Mouse (Mus musculus) MEL (cell line): Measurements from ENCODE around the gene Whrn. TPM values are rescaled to one million over a fixed set of nuclear protein-coding genes. Genes with fewer than 3 reads are reported as not detected.

Experiments
- DNase-seq: peaks from one replicate; pipeline ENCODE4 v3.0.0; 2011; ENCODE audit warnings: low read depth, low spot score
- H3K27ac ChIP-seq: 2 replicates; pipeline ENCODE4 v1.5.1; 2012; ENCODE audit warnings: low read depth, mild to moderate bottlenecking, control low read depth, low read length, moderate library complexity; ENCODE audit not compliant: control insufficient read depth
- H3K27me3 ChIP-seq, 2 experiments: fragments of 150-350 bp in 1 of 2; sonication (generic) in 1 of 2; 2 replicates each; pipeline ENCODE4 v1.6.1; 2012; ENCODE audit warnings: low read length in 2 of 2, mild to moderate bottlenecking in 2 of 2, improper control_type of control experiment in 1 of 2, moderate library complexity in 1 of 2; ENCODE audit not compliant: insufficient read depth in 2 of 2, control insufficient read depth in 1 of 2
- H3K36me3 ChIP-seq, 2 experiments: 2 replicates each; pipeline ENCODE4 v1.6.1; 2012 to 2014; ENCODE audit warnings: low read length in 2 of 2, improper control_type of control experiment in 1 of 2, inconsistent platforms in 1 of 2, mild to moderate bottlenecking in 1 of 2; ENCODE audit not compliant: insufficient read depth in 2 of 2, control insufficient read depth in 1 of 2
- H3K4me1 ChIP-seq, 2 experiments: fragments of 150-350 bp in 1 of 2; sonication (generic) in 1 of 2; 2 replicates each; pipeline ENCODE4 v1.6.1; 2012; ENCODE audit warnings: low read length in 2 of 2, improper control_type of control experiment in 1 of 2, mild to moderate bottlenecking in 1 of 2; ENCODE audit not compliant: insufficient read depth in 2 of 2, control insufficient read depth in 1 of 2
- H3K4me3 ChIP-seq, 2 experiments: fragments of 150-350 bp in 1 of 2; sonication (generic) in 1 of 2; 2 replicates each; pipeline ENCODE4 v1.5.1; 2012; ENCODE audit warnings: low read depth in 2 of 2, low read length in 2 of 2, mild to moderate bottlenecking in 2 of 2, moderate library complexity in 2 of 2, control low read depth in 1 of 2, improper control_type of control experiment in 1 of 2; ENCODE audit not compliant: control insufficient read depth in 1 of 2, insufficient read depth in 1 of 2
- H3K79me2 ChIP-seq: 2 replicates; pipeline ENCODE4 v1.6.1; 2012; ENCODE audit warnings: mild to moderate bottlenecking, low read length, moderate library complexity; ENCODE audit not compliant: control insufficient read depth, poor library complexity, insufficient read depth
- H3K9ac ChIP-seq: 2 replicates; pipeline ENCODE4 v1.6.1; 2012; ENCODE audit warnings: low read depth, mild to moderate bottlenecking, control low read depth, low read length, moderate library complexity; ENCODE audit not compliant: control insufficient read depth, poor library complexity, severe bottlenecking
- H3K9me3 ChIP-seq: fragments of 150-350 bp; sonication (generic); replicated peaks from 2 replicates; pipeline ENCODE4 v1.6.1; 2012; ENCODE audit warnings: mild to moderate bottlenecking, low read length, improper control_type of control experiment, moderate library complexity; ENCODE audit not compliant: insufficient read depth
- CHD2 ChIP-seq: IDR thresholded peaks from 2 replicates; pipeline ENCODE4 v1.6.1; 2011; ENCODE audit warnings: low read length, improper control_type of control experiment
- CTCF ChIP-seq, 3 experiments: IDR thresholded peaks in 2 of 3; conservative IDR thresholded peaks in 1 of 3; 2 replicates each; pipeline ENCODE4 v1.5.1; 2011 to 2012; ENCODE audit warnings: low read length in 3 of 3, low read depth in 2 of 3, mild to moderate bottlenecking in 2 of 3, improper control_type of control experiment in 1 of 3, inconsistent platforms in 1 of 3, mixed read lengths in 1 of 3, moderate library complexity in 1 of 3; ENCODE audit not compliant: control insufficient read depth in 1 of 3, insufficient read depth in 1 of 3, poor library complexity in 1 of 3, severe bottlenecking in 1 of 3
- ELF1 ChIP-seq: IDR thresholded peaks from 2 replicates; pipeline ENCODE4 v1.6.1; 2014; ENCODE audit warnings: low read depth, mild to moderate bottlenecking, inconsistent platforms, low read length, improper control_type of control experiment, moderate library complexity
- EP300 ChIP-seq, 2 experiments: IDR thresholded peaks; 2 replicates each; pipeline ENCODE4 v1.6.1; 2011; ENCODE audit warnings: improper control_type of control experiment in 2 of 2, low read length in 2 of 2, low read depth in 1 of 2, mild to moderate bottlenecking in 1 of 2
- ETS1 ChIP-seq: IDR thresholded peaks from 2 replicates; pipeline ENCODE4 v1.6.1; 2012; ENCODE audit warnings: low read depth, mild to moderate bottlenecking, inconsistent platforms, low read length, improper control_type of control experiment, moderate library complexity
- GABPA ChIP-seq: IDR thresholded peaks from 2 replicates; pipeline ENCODE4 v1.6.1; 2012; ENCODE audit warnings: low read depth, mild to moderate bottlenecking, inconsistent platforms, low read length, improper control_type of control experiment, moderate library complexity
- GATA1 ChIP-seq: IDR thresholded peaks from 2 replicates; pipeline ENCODE4 v1.6.1; 2011; ENCODE audit warnings: low read depth, low read length, improper control_type of control experiment
- KAT2A ChIP-seq: conservative IDR thresholded peaks from 2 replicates; pipeline ENCODE4 v1.6.1; 2012; ENCODE audit warnings: low read depth, low read length, improper control_type of control experiment, inconsistent platforms
- MAFK ChIP-seq: IDR thresholded peaks from 2 replicates; pipeline ENCODE4 v1.6.1; 2011; ENCODE audit warnings: low read depth, mild to moderate bottlenecking, low read length, improper control_type of control experiment, borderline replicate concordance
- MAX ChIP-seq: IDR thresholded peaks from 2 replicates; pipeline ENCODE4 v1.6.1; 2011; ENCODE audit warnings: low read length, improper control_type of control experiment
- MAZ ChIP-seq: IDR thresholded peaks from 2 replicates; pipeline ENCODE4 v1.6.1; 2012; ENCODE audit warnings: low read depth, mild to moderate bottlenecking, inconsistent platforms, low read length, improper control_type of control experiment
- MXI1 ChIP-seq: IDR thresholded peaks from 2 replicates; pipeline ENCODE4 v1.6.1; 2011; ENCODE audit warnings: mild to moderate bottlenecking, low read depth, low read length, improper control_type of control experiment
- MYB ChIP-seq: IDR thresholded peaks from 2 replicates; pipeline ENCODE4 v1.6.1; 2011; ENCODE audit warnings: mild to moderate bottlenecking, low read depth, low read length, improper control_type of control experiment
- MYC ChIP-seq: IDR thresholded peaks from 2 replicates; pipeline ENCODE4 v1.6.1; 2011; ENCODE audit warnings: low read depth, mild to moderate bottlenecking, low read length, improper control_type of control experiment, moderate library complexity
- NELFE ChIP-seq: IDR thresholded peaks from 2 replicates; pipeline ENCODE4 v1.6.1; 2011; ENCODE audit warnings: low read depth, low read length, improper control_type of control experiment
- NRF1 ChIP-seq: IDR thresholded peaks from 2 replicates; pipeline ENCODE4 v1.6.1; 2014; ENCODE audit warnings: low read depth, mild to moderate bottlenecking, inconsistent platforms, low read length, improper control_type of control experiment, moderate library complexity; ENCODE audit not compliant: poor library complexity, insufficient read depth, severe bottlenecking
- POLR2AphosphoS5 ChIP-seq: IDR thresholded peaks from 2 replicates; pipeline ENCODE4 v1.6.1; 2012; ENCODE audit warnings: low read depth, borderline replicate concordance, mild to moderate bottlenecking, inconsistent platforms, low read length, moderate library complexity, mixed read lengths
- RAD21 ChIP-seq: IDR thresholded peaks from 2 replicates; pipeline ENCODE4 v1.6.1; 2011; ENCODE audit warnings: mild to moderate bottlenecking, low read depth, low read length, improper control_type of control experiment
- SIN3A ChIP-seq: IDR thresholded peaks from 2 replicates; pipeline ENCODE4 v1.6.1; 2012; ENCODE audit warnings: low read length, improper control_type of control experiment, inconsistent platforms
- SMC3 ChIP-seq: IDR thresholded peaks from 2 replicates; pipeline ENCODE4 v1.6.1; 2011; ENCODE audit warnings: low read depth, low read length, improper control_type of control experiment
- TAL1 ChIP-seq: IDR thresholded peaks from 2 replicates; pipeline ENCODE4 v1.6.1; 2012; ENCODE audit warnings: mild to moderate bottlenecking, inconsistent platforms, low read length, moderate library complexity, mixed read lengths
- TBP ChIP-seq: IDR thresholded peaks from 2 replicates; pipeline ENCODE4 v1.8.0; 2011; ENCODE audit warnings: low read depth, low read length, improper control_type of control experiment
- UBTF ChIP-seq: IDR thresholded peaks from 2 replicates; pipeline ENCODE4 v1.6.1; 2012; ENCODE audit warnings: low read depth, mild to moderate bottlenecking, inconsistent platforms, low read length, improper control_type of control experiment, moderate library complexity, borderline replicate concordance; ENCODE audit not compliant: insufficient read depth
- ZMIZ1 ChIP-seq: IDR thresholded peaks from 2 replicates; pipeline ENCODE4 v1.6.1; 2012; ENCODE audit warnings: low read depth, mild to moderate bottlenecking, inconsistent platforms, low read length, improper control_type of control experiment, moderate library complexity
- ZNF384 ChIP-seq: IDR thresholded peaks from 2 replicates; pipeline ENCODE4 v1.6.1; 2012; ENCODE audit warnings: low read depth, mild to moderate bottlenecking, inconsistent platforms, low read length, improper control_type of control experiment
- polyA plus RNA-seq, 2 experiments: library from polyadenylated mRNA; stranded (reverse) in 1 of 2; unstranded in 1 of 2; fragments of >175 nt in 1 of 2; fragments of >200 nt in 1 of 2; gene quantifications; 2 replicates each; pipeline versions ENCODE4 v1.2.1 to v1.2.4; 2012; ENCODE audit warnings: low replicate concordance in 2 of 2, low read depth in 1 of 2; ENCODE audit not compliant: insufficient read length in 2 of 2, insufficient read depth in 1 of 2, missing spikeins in 1 of 2
- total RNA-seq: library from RNA; depleted of rRNA; stranded (reverse); fragments of 300-350 nt; gene quantifications from 2 replicates; pipeline ENCODE4 v1.2.3, GENCODE M21; 2012

Gene Whrn
- total and polyA plus RNA-seq, 3 experiments = not detected

- no peak for DNase-seq
- Histone ChIP-seq H3K9me3 (no peaks in the 10 kb centered on the region), H3K9ac (no peak overlapping the region), H3K36me3 (no peaks in the 10 kb centered on the region), H3K4me1 (no peaks in the 10 kb centered on the region), H3K27ac (no peak overlapping the region), H3K27me3 (no peaks in the 10 kb centered on the region)
- no peak for TF ChIP-seq EP300 (IDR thresholded peaks at IDR 0.05; ENCODE audit: low read depth in 1 of 2, low read length in 2 of 2)
- TF ChIP-seq TBP = no peak
- no peak for TF ChIP-seq MAFK
- TF ChIP-seq SIN3A = no peak
- no peak for TF ChIP-seq POLR2AphosphoS5
- no peak for TF ChIP-seq CTCF (IDR thresholded peaks at IDR 0.05 in 2 of 3, conservative IDR thresholded peaks at IDR 0.05 in 1 of 3; ENCODE audit: control insufficient read depth in 1 of 3, insufficient read depth in 1 of 3, low read depth in 2 of 3, low read length in 3 of 3, poor library complexity in 1 of 3, severe bottlenecking in 1 of 3)
- no peak for TF ChIP-seq KAT2A
- no peak for TF ChIP-seq NELFE
- TF ChIP-seq MXI1 = no peak
- TF ChIP-seq RAD21 = no peak
- TF ChIP-seq UBTF = no peak
- TF ChIP-seq NRF1 = no peak
- TF ChIP-seq ETS1 = no peak
- TF ChIP-seq MAZ = no peak
- TF ChIP-seq GATA1 = no peak
- no peak for TF ChIP-seq MYC
- no peak for TF ChIP-seq SMC3
- TF ChIP-seq MYB = no peak
- no peak for TF ChIP-seq ZMIZ1
- TF ChIP-seq, all 39 proteins: peak for 0
- H3K4me3 ChIP-seq = no peak overlapping the region
- H3K79me2 ChIP-seq = no peaks in the 10 kb centered on the region
These were observed 69.5 kb downstream of the Whrn start for GRCm38 (mm10) chr4:63426308-63426707.

DNA sequence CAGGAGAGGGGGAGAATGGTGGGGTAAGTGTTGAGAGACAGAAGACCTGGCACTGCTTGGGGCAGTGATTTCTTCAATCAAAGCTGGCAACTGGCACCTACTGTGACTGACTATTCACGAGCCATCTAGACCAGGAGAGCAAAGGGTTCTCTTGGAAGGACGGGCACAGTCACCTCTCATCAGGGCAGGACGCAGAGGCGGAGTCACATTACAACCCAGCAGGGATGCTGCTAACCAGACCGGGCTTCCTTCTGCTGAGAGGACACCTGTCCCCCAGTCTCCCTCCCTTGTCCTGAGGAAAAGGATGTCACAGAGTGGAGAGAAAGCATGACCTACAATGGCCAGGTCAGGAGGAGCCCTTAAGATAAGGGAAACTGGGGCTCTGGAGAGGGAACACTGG is 72.0 kb downstream of the Whrn start:
- DNase-seq = no peak
- H3K4me1 ChIP-seq = no peaks in the 10 kb centered on the region
- no peak overlapping the region for H3K9ac ChIP-seq
- no peak for TF ChIP-seq ZNF384
- TF ChIP-seq MAX = no peak
- TF ChIP-seq UBTF = no peak
- no peak for TF ChIP-seq TAL1
- no peak for TF ChIP-seq SIN3A
- TF ChIP-seq MYB = no peak
- no peak for TF ChIP-seq MAZ
- TF ChIP-seq ELF1 = no peak
- no peak for TF ChIP-seq MYC
- no peak for TF ChIP-seq CHD2
- TF ChIP-seq NELFE = no peak
- TF ChIP-seq KAT2A = no peak
- no peak for TF ChIP-seq GABPA
- TF ChIP-seq ETS1 = no peak
- TF ChIP-seq, all 39 proteins: peak for 0
- Histone ChIP-seq H3K4me3 (no peak overlapping the region), H3K36me3 (no peaks in the 10 kb centered on the region), H3K27me3 (no peaks in the 10 kb centered on the region), H3K27ac (no peak overlapping the region), H3K79me2 (no peaks in the 10 kb centered on the region), H3K9me3 (no peaks in the 10 kb centered on the region)
